ENCODE assay signal across 15 mouse cellular contexts in genomic region chr4:87835191-87835590, GRCm38 (mm10).
"Had no signal": no experiment of that assay in that cellular context is flagged by ENCODE, and none has a peak within 500 bp of the region (broad histone marks: within the 10 kb centered on the region; RNA-seq: fewer than 3 reads in every experiment).

No protein-coding gene starts in this region.

- DNase-seq: kidney, adult 9 months; kidney, postnatal 36 days; layer of hippocampus, adult 9-11 months; layer of hippocampus, postnatal 36 days; lung, embryonic 14.5 days; lung, postnatal 10 days; lung, postnatal 4 days; right cerebral cortex, adult 18-20 months; right cerebral cortex, postnatal 25 days; thymus, postnatal 36 days had no signal

- H3K9me3 ChIP-seq: liver, embryonic 15.5 days; midbrain, embryonic 15.5 days had no signal

- H3K27me3 ChIP-seq: liver, embryonic 15.5 days; midbrain, embryonic 15.5 days had no signal

- H3K36me3 ChIP-seq: liver, embryonic 15.5 days; midbrain, embryonic 15.5 days had no signal

- H3K4me3 ChIP-seq: liver, embryonic 15.5 days; midbrain, embryonic 15.5 days had no signal

- H3K27ac ChIP-seq: kidney, postnatal 0 days; liver, embryonic 15.5 days; midbrain, embryonic 15.5 days had no signal

- H3K4me2 ChIP-seq: liver, embryonic 11.5 days; liver, embryonic 15.5 days; lung, embryonic 14.5 days; midbrain, embryonic 11.5 days; midbrain, embryonic 15.5 days had no signal

- H3K9ac ChIP-seq: liver, embryonic 15.5 days; lung, embryonic 14.5 days; midbrain, embryonic 15.5 days had no signal
